Mouse (Mus musculus) myocyte (in vitro differentiated cells): ENCODE measurements at regions not wholly inside any gene's neighbourhood (a gene's known extent, or its start where the extent isn't known, plus 50 kb on each side); places are given as distances from the start of the nearest gene placed in this dataset.

Experiments used
- CEBPB ChIP-seq: IDR thresholded peaks from 2 replicates; pipeline ENCODE4 v1.6.1; 2011; ENCODE audit warnings: mild to moderate bottlenecking, moderate library complexity; ENCODE audit not compliant: poor library complexity, insufficient read depth, severe bottlenecking
- MAX ChIP-seq: IDR thresholded peaks from one replicate; pipeline ENCODE4 v1.6.1; 2011; ENCODE audit warnings: low read depth, mild to moderate bottlenecking, control low read depth
- MYOG ChIP-seq, 3 experiments: IDR thresholded peaks; one replicate each; pipeline ENCODE4 v1.6.1; 2011; ENCODE audit warnings: control low read depth in 2 of 3, low read depth in 2 of 3, mild to moderate bottlenecking in 2 of 3; ENCODE audit not compliant: insufficient read length in 2 of 3, control insufficient read depth in 1 of 3, insufficient read depth in 1 of 3
- POLR2A ChIP-seq: IDR thresholded peaks from one replicate; pipeline ENCODE4 v1.6.1; 2011; ENCODE audit warnings: low read depth, mild to moderate bottlenecking, control low read depth, moderate library complexity; ENCODE audit not compliant: insufficient read length
- USF1 ChIP-seq: IDR thresholded peaks from one replicate; pipeline ENCODE4 v1.6.1; 2011; ENCODE audit warnings: low read depth, mild to moderate bottlenecking, control low read depth, moderate library complexity

DNA sequence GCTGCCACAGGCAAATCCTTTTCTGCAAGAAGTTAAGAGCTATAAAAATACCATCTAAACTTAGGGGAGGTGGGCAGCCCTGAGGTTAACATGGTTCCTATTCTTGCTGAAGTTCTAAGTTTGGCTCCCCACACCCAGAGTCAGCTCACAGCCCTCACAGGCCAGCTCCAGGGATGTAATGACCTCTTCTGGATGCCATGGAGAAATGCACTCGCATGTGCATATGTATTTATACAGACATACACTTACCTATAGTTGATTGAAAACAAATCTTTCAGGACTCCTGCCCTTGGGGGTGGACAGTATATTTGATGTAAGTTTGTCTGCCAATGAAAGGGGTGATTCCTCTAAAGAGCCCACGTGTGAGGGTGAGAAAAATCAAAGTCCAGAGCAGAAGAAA is 95.5 kb upstream of the Prkg2 start:
- TF ChIP-seq MYOG (IDR thresholded peaks at IDR 0.05; ENCODE audit: control insufficient read depth in 1 of 3, insufficient read depth in 1 of 3, insufficient read length in 2 of 3, low read depth in 2 of 3) (no peak), CEBPB (no peak), MAX (no peak), USF1 (no peak), POLR2A (no peak)
